Mouse (Mus musculus): ENCODE data around the gene Car5b.

The Car5b gene

GRCm38 (mm10) chrX:163958467-163958875 lies 69.3 kb downstream of the Car5b start, which contains the start of gene Zrsr2:
Zrsr2 (minus strand) TSS chrX:163958661.
- 2% methylated on average over 24 of the region's 29 CpGs for WGBS

- 4% methylated on average over 43 of the region's 67 CpGs for WGBS
These were observed 69.9 kb downstream of the Car5b start for GRCm38 (mm10) chrX:163957803-163958466.

GRCm38 (mm10) chrX:163957381-163957780 lies 70.4 kb downstream of the Car5b start:
- WGBS = 18% methylated on average over 12 of the region's 12 CpGs

GRCm38 (mm10) chrX:163951618-163952017 lies 76.2 kb downstream of the Car5b start:
- WGBS = 71% methylated on average over 1 of the region's 1 CpGs

- 69% methylated on average over 3 of the region's 3 CpGs for WGBS
These were observed 83.4 kb downstream of the Car5b start for GRCm38 (mm10) chrX:163944381-163944780.

- WGBS = 32% methylated on average over 6 of the region's 6 CpGs
These were observed 89.2 kb downstream of the Car5b start for GRCm38 (mm10) chrX:163938587-163938986.

- 68% methylated on average over 8 of the region's 8 CpGs for WGBS
These were observed 93.1 kb downstream of the Car5b start for GRCm38 (mm10) chrX:163934731-163935130.

All from cerebral cortex, adult 2 months (tissue).